Mouse (Mus musculus) frontal cortex, postnatal 25 days (tissue): ENCODE results near the gene Pfkl.
"Not testable (repeated sequence)": the region's sequence is repeated elsewhere in the genome, so short reads cannot be mapped to it uniquely, and the experiment has no call there.

ENCODE experiments used
- DNase-seq, 2 experiments: peaks; one replicate each; pipeline ENCODE4 v3.0.0; 2022; ENCODE audit warnings: low spot score in 2 of 2

Gene Pfkl

GRCm38 (mm10) chr10:77971709-77972553, 38.0 kb downstream of the Pfkl start:
- DNase-seq: no peak

- DNase-seq: no peak
These were observed 38.7 kb downstream of the Pfkl start for GRCm38 (mm10) chr10:77971191-77971590.

GRCm38 (mm10) chr10:77970481-77970880, 39.4 kb downstream of the Pfkl start, which contains the start of gene Trpm2:
Gene Trpm2, minus strand, starts transcription at chr10:77970563.
- DNase-seq: no peak

- no peak for DNase-seq
These were observed 39.9 kb downstream of the Pfkl start for GRCm38 (mm10) chr10:77969973-77970325.

- no peak for DNase-seq
These were observed 40.5 kb downstream of the Pfkl start for GRCm38 (mm10) chr10:77969274-77969972.

- no peak for DNase-seq
These were observed 45.9 kb downstream of the Pfkl start for GRCm38 (mm10) chr10:77963971-77964370.

GRCm38 (mm10) chr10:77962725-77963124, 47.2 kb downstream of the Pfkl start:
- no peak for DNase-seq

GRCm38 (mm10) chr10:77950468-77950867, 59.4 kb downstream of the Pfkl start:
- not testable (repeated sequence) for DNase-seq

- DNase-seq: no peak
These were observed 70.2 kb downstream of the Pfkl start for GRCm38 (mm10) chr10:77939685-77940084.
